Mouse (Mus musculus) lung, embryonic 14.5 days (tissue): ENCODE results near the gene Mroh7. TPM values are rescaled to one million over a fixed set of nuclear protein-coding genes. Genes with fewer than 3 reads are reported as not detected.
"Not testable (repeated sequence)": the region's sequence is repeated elsewhere in the genome, so short reads cannot be mapped to it uniquely, and the experiment has no call there.

Source experiments
- ATAC-seq: fragments of 200-750 bp; cut with Nextera tagmentation; 2 replicates; pipeline ENCODE4 v1.8.0; 2017; ENCODE audit warnings: mild to moderate bottlenecking, moderate TSS enrichment, moderate library complexity; ENCODE audit not compliant: insufficient read depth
- DNase-seq: peaks from one replicate; pipeline ENCODE4 v3.0.0-alpha.2; 2015
- H3K27ac ChIP-seq: fragments of 300-500 bp; sonication (generic); 2 replicates; pipeline ENCODE4 v1.5.1; 2014; ENCODE audit warnings: low read depth, mild to moderate bottlenecking, moderate library complexity
- H3K27me3 ChIP-seq: fragments of 300-500 bp; sonication (generic); 2 replicates; pipeline ENCODE4 v1.6.1; 2014; ENCODE audit warnings: low read length, control low read depth; ENCODE audit not compliant: insufficient read depth
- H3K36me3 ChIP-seq: fragments of 300-500 bp; sonication (generic); 2 replicates; pipeline ENCODE4 v1.6.1; 2014; ENCODE audit warnings: control low read depth; ENCODE audit not compliant: insufficient read depth
- H3K4me1 ChIP-seq: fragments of 300-500 bp; sonication (generic); 2 replicates; pipeline ENCODE4 v1.6.1; 2014; ENCODE audit warnings: antibody characterized with exemption, control low read depth; ENCODE audit not compliant: insufficient read depth
- H3K4me2 ChIP-seq: fragments of 300-500 bp; sonication (generic); 2 replicates; pipeline ENCODE4 v1.6.1; 2014; ENCODE audit warnings: mild to moderate bottlenecking
- H3K4me3 ChIP-seq: fragments of 300-500 bp; sonication (generic); 2 replicates; pipeline ENCODE4 v1.5.1; 2014; ENCODE audit warnings: low read depth, low read length
- H3K9ac ChIP-seq: fragments of 300-500 bp; sonication (generic); 2 replicates; pipeline ENCODE4 v1.6.1; 2014
- H3K9me3 ChIP-seq: fragments of 300-500 bp; sonication (generic); 2 replicates; pipeline ENCODE4 v1.6.1; 2016; ENCODE audit warnings: low read depth, low read length, control low read depth
- CTCF ChIP-seq: IDR thresholded peaks from 2 replicates; pipeline ENCODE4 v1.5.1; 2016; ENCODE audit warnings: antibody characterized with exemption, low read depth
- WGBS: fragments of 180-500 bp; shearing (Covaris S2); extraction: QIAGEN DNeasy Blood & Tissue Kit; methylation state at CpG from one replicate; pipeline ENCODE4 v1.1.7; 2014; 5-methylcytosine and 5-hydroxymethylcytosine counted together
- polyA plus RNA-seq: library from polyadenylated mRNA; unstranded; fragments of >200 nt; fragmentation: Nextera tagmentation; extraction: Ambion mirVana; gene quantifications from 2 replicates; pipeline ENCODE4 v1.2.1, GENCODE M21; 2014

Mroh7 gene
- 0.08 and 0.22 TPM in 2 replicates for polyA plus RNA-seq

- Histone ChIP-seq H3K4me1 (no peaks in the 10 kb centered on the region), H3K9ac (no peak within 1 kb of the TSS), H3K4me3 (no peak within 1 kb of the TSS), H3K36me3 (no peaks in the 10 kb centered on the region), H3K27me3 (no peaks in the 10 kb centered on the region), H3K9me3 (no peaks in the 10 kb centered on the region), H3K4me2 (no peak within 1 kb of the TSS), H3K27ac (no peak within 1 kb of the TSS)
- no peak for ATAC-seq
- TF ChIP-seq CTCF = no peak
- DNase-seq = no peak
- 66% methylated on average over 7 of the region's 7 CpGs for WGBS
Measured at GRCm38 (mm10) chr4:106730814-106731213, at the start of gene Mroh7. TSS of gene Mroh7 (minus strand) at chr4:106730925.

GRCm38 (mm10) chr4:106780045-106780444, 49.3 kb upstream of the Mroh7 start:
- Histone ChIP-seq H3K27ac (0 out of 2 replicates have a peak overlapping the region, but pooled peaks have one; percentile 18), H3K9me3 (no peaks in the 10 kb centered on the region), H3K4me3 (no peak overlapping the region), H3K36me3 (no peaks in the 10 kb centered on the region), H3K4me2 (no peak overlapping the region), H3K4me1 (peaks cover 31% of the 10 kb centered on the region), H3K9ac (no peak overlapping the region), H3K27me3 (no peaks in the 10 kb centered on the region)
- ATAC-seq (no peak), DNase-seq (peak; percentile 44)
- TF ChIP-seq CTCF = no peak
- WGBS = 53% methylated on average over 3 of the region's 3 CpGs

DNA sequence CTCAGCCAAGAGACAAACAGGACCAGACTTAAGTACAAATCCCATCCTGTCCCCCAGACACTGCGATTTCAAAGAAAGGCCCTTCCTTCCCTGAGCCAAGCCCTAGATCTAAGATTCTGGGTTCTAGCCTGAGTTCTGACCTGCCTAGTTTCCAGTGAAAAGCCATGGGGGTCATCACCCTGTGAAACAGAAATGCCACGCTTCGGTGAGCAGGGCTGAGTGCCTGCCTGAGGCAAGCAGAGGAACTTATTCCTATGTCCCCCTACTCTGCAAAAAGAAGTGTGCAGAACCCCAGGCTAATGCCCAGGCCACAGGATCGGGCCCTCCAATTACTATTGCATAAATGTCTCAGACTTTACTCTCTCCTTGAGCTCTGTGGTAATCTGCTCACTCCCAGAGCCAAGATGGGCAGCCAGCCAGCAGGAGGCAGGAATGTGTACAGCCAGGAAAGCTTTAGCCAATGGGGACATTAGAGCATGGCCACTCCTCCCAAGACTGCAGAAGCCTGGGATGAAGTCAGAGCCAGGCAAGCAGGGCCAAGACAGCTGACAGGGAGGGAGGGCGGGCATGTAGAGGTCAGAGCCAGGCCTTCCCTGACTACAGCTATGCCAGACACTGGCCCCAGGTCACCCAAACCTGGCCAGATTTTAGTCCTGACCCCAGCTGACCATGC, 47.5 kb upstream of the Mroh7 start:
- Histone ChIP-seq H3K27ac (peak overlapping the region; percentile 79), H3K4me2 (no peak overlapping the region), H3K9me3 (no peaks in the 10 kb centered on the region), H3K4me1 (peaks cover 26% of the 10 kb centered on the region), H3K27me3 (no peaks in the 10 kb centered on the region), H3K36me3 (no peaks in the 10 kb centered on the region), H3K4me3 (no peak overlapping the region), H3K9ac (no peak overlapping the region)
- TF ChIP-seq CTCF = peak; percentile 60
- peak; percentile 99 for DNase-seq
- WGBS = 34% methylated on average over 5 of the region's 5 CpGs
- ATAC-seq = peak; percentile 97

DNA sequence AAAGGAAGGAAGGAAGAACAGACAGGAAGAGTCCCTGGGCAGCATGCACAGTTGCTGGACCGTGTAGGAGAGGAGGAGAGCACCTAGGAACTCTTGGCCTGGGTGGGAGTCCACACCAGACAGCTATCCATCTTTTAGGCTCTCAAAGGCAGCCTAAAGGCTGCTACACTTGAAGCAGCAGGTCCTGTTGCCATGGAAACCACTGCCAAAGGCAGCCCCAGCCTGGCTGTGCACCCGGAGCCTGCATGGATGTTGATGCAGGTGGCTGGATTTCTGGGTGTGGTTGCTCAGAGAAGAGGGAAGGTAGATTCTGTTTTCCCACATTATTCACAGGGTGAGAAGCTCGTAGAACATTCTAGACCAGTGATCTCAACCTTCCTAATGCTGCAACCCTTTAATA, 46.3 kb upstream of the Mroh7 start:
- H3K27me3 ChIP-seq = no peaks in the 10 kb centered on the region
- peaks cover 20% of the 10 kb centered on the region for H3K4me1 ChIP-seq
- TF ChIP-seq CTCF = no peak
- H3K4me2 ChIP-seq = no peak overlapping the region
- WGBS = 33% methylated on average over 3 of the region's 3 CpGs
- DNase-seq (peak; percentile 74), ATAC-seq (no peak)
- H3K4me3 ChIP-seq = no peak overlapping the region
- no peak overlapping the region for H3K9ac ChIP-seq
- no peaks in the 10 kb centered on the region for H3K36me3 ChIP-seq
- H3K27ac ChIP-seq = no peak overlapping the region
- H3K9me3 ChIP-seq = no peaks in the 10 kb centered on the region

DNA sequence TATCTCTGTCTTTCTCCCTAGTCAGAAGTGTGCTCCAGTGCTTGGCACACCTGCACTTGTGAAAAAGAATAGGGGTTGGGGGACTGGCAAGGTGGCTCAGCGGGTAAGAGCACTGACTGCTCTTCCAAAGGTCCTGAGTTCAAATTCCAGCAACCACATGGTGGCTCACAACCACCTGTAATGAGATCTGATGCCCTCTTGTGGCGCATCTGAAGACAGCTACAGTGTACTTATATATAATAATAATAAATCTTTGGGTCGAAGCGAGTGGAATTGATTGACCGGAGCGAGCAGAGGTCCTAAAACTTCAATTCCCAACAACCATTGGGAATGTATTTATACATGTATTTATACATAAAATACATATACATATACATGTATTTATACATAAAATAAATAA, 45.0 kb upstream of the Mroh7 start:
- H3K36me3 ChIP-seq, H3K4me2 ChIP-seq, H3K9ac ChIP-seq, H3K27me3 ChIP-seq, H3K4me3 ChIP-seq, H3K9me3 ChIP-seq, ATAC-seq, H3K27ac ChIP-seq, DNase-seq: not testable (repeated sequence)
- peaks cover 20% of the 10 kb centered on the region for H3K4me1 ChIP-seq
- 0 out of 2 replicates have a peak, but pooled peaks have one; percentile 12 for TF ChIP-seq CTCF
- 80% methylated on average over 6 of the region's 6 CpGs for WGBS

GRCm38 (mm10) chr4:106772558-106772957, 41.8 kb upstream of the Mroh7 start:
- H3K36me3 ChIP-seq = no peaks in the 10 kb centered on the region
- H3K9me3 ChIP-seq = no peaks in the 10 kb centered on the region
- ATAC-seq = no peak
- 97% methylated on average over 1 of the region's 1 CpGs for WGBS
- no peaks in the 10 kb centered on the region for H3K27me3 ChIP-seq
- no peak overlapping the region for H3K4me3 ChIP-seq
- DNase-seq = no peak
- H3K9ac ChIP-seq = no peak overlapping the region
- no peak overlapping the region for H3K27ac ChIP-seq
- 0 out of 2 replicates have a peak, but pooled peaks cover 1% of the 10 kb centered on the region for H3K4me1 ChIP-seq
- no peak overlapping the region for H3K4me2 ChIP-seq
- no peak for TF ChIP-seq CTCF

DNA sequence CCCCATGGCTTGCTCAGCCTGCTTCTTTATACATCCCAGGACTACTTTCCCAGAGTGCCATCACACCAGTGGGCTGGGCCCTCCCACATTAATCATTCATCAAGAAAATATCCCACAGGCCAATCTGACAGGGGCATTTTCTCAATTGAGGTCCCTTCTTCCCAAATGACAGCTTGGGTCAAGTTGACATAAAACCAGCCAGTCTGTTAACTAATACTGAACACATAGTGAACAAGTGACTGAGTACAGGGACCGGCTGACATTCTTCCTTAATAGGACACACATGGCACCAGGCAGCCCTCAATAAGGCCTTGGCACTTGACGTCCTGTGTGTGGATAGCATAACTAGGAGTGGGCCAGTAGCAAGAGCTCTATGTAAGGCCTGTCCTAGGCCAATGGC, 38.6 kb upstream of the Mroh7 start:
- Histone ChIP-seq H3K4me1 (no peaks in the 10 kb centered on the region), H3K27ac (no peak overlapping the region), H3K36me3 (no peaks in the 10 kb centered on the region), H3K4me3 (no peak overlapping the region), H3K9me3 (no peaks in the 10 kb centered on the region), H3K9ac (no peak overlapping the region), H3K4me2 (no peak overlapping the region), H3K27me3 (no peaks in the 10 kb centered on the region)
- ATAC-seq (no peak), DNase-seq (no peak)
- WGBS = 66% methylated on average over 2 of the region's 2 CpGs
- TF ChIP-seq CTCF = no peak
